Mouse (Mus musculus) frontal cortex, postnatal 14 days (tissue): ENCODE measurements around the gene Stat5a.

Source experiments
- DNase-seq, 2 experiments: peaks; one replicate each; pipeline ENCODE4 v3.0.0; 2022; ENCODE audit warnings: low spot score in 2 of 2

The Stat5a gene

GRCm38 (mm10) chr11:100858935-100859578, at the start of gene Stat5a:
Stat5a (plus strand) TSS chr11:100859351.
- peak; percentile 33 to 49 for DNase-seq

- DNase-seq: no peak
Observed at GRCm38 (mm10) chr11:100810516-100810915, 48.6 kb upstream of the Stat5a start.

GRCm38 (mm10) chr11:100811132-100811531, 48.0 kb upstream of the Stat5a start:
- no peak for DNase-seq

GRCm38 (mm10) chr11:100814498-100814897, 44.7 kb upstream of the Stat5a start:
- no peak for DNase-seq

- DNase-seq: no peak
Observed at GRCm38 (mm10) chr11:100816342-100816741, 42.8 kb upstream of the Stat5a start.

- no peak for DNase-seq
Observed at GRCm38 (mm10) chr11:100816801-100817200, 42.4 kb upstream of the Stat5a start.

- DNase-seq: no peak
Observed at GRCm38 (mm10) chr11:100817311-100817710, 41.8 kb upstream of the Stat5a start.

- no peak for DNase-seq
Observed at GRCm38 (mm10) chr11:100818359-100819012, 40.7 kb upstream of the Stat5a start.

- DNase-seq: no peak
Observed at GRCm38 (mm10) chr11:100819048-100819447, 40.1 kb upstream of the Stat5a start.

- no peak for DNase-seq
Observed at GRCm38 (mm10) chr11:100819626-100820025, 39.5 kb upstream of the Stat5a start.

- DNase-seq: no peak
Observed at GRCm38 (mm10) chr11:100820047-100820446, 39.1 kb upstream of the Stat5a start.

- no peak for DNase-seq
Observed at GRCm38 (mm10) chr11:100821605-100822220, 37.4 kb upstream of the Stat5a start.

- DNase-seq: no peak
Observed at GRCm38 (mm10) chr11:100822365-100822764, 36.8 kb upstream of the Stat5a start.

GRCm38 (mm10) chr11:100823543-100824313, 35.4 kb upstream of the Stat5a start:
- DNase-seq: peak in 1 of 2 experiments; percentile 31

GRCm38 (mm10) chr11:100824496-100824895, 34.7 kb upstream of the Stat5a start:
- no peak for DNase-seq

- DNase-seq: no peak
Observed at GRCm38 (mm10) chr11:100825451-100825850, 33.7 kb upstream of the Stat5a start.

GRCm38 (mm10) chr11:100826161-100826866, 32.8 kb upstream of the Stat5a start:
- DNase-seq: peak in 1 of 2 experiments; percentile 45

- no peak for DNase-seq
Observed at GRCm38 (mm10) chr11:100828676-100829151, 30.4 kb upstream of the Stat5a start.

- DNase-seq: no peak
Observed at GRCm38 (mm10) chr11:100829691-100830090, 29.5 kb upstream of the Stat5a start.

- no peak for DNase-seq
Observed at GRCm38 (mm10) chr11:100831396-100831795, 27.8 kb upstream of the Stat5a start.

- no peak for DNase-seq
Observed at GRCm38 (mm10) chr11:100833466-100833865, 25.7 kb upstream of the Stat5a start.
